Mouse (Mus musculus) myocyte (in vitro differentiated cells): ENCODE results near the gene Slc36a1.

Source experiments
- CEBPB ChIP-seq: IDR thresholded peaks from 2 replicates; pipeline ENCODE4 v1.6.1; 2011; ENCODE audit warnings: mild to moderate bottlenecking, moderate library complexity; ENCODE audit not compliant: poor library complexity, insufficient read depth, severe bottlenecking
- MYOG ChIP-seq, 3 experiments: IDR thresholded peaks; one replicate each; pipeline ENCODE4 v1.6.1; 2011; ENCODE audit warnings: control low read depth in 2 of 3, low read depth in 2 of 3, mild to moderate bottlenecking in 2 of 3; ENCODE audit not compliant: insufficient read length in 2 of 3, control insufficient read depth in 1 of 3, insufficient read depth in 1 of 3
- POLR2A ChIP-seq: IDR thresholded peaks from one replicate; pipeline ENCODE4 v1.6.1; 2011; ENCODE audit warnings: low read depth, mild to moderate bottlenecking, control low read depth, moderate library complexity; ENCODE audit not compliant: insufficient read length
- POLR2AphosphoS2 ChIP-seq: IDR thresholded peaks from one replicate; pipeline ENCODE4 v1.6.1; 2011; ENCODE audit warnings: low read depth, control low read depth; ENCODE audit not compliant: insufficient read length
- USF1 ChIP-seq: IDR thresholded peaks from one replicate; pipeline ENCODE4 v1.6.1; 2011; ENCODE audit warnings: low read depth, mild to moderate bottlenecking, control low read depth, moderate library complexity

- no peak for TF ChIP-seq POLR2A
- TF ChIP-seq USF1, result no peak
- TF ChIP-seq POLR2AphosphoS2, result no peak
- TF ChIP-seq MYOG (IDR thresholded peaks at IDR 0.05; ENCODE audit: control insufficient read depth in 1 of 3, insufficient read depth in 1 of 3, insufficient read length in 2 of 3, low read depth in 2 of 3), result no peak
- TF ChIP-seq CEBPB, result no peak
These were observed 16.4 kb upstream of the Slc36a1 start for GRCm38 (mm10) chr11:55187777-55188176.
